Mouse (Mus musculus) hindbrain, embryonic 14.5 days (tissue): ENCODE measurements around the gene Tectb. TPM values are rescaled to one million over a fixed set of nuclear protein-coding genes. Genes with fewer than 3 reads are reported as not detected.

ENCODE experiments used
- ATAC-seq: fragments of 200-750 bp; cut with Nextera tagmentation; 2 replicates; pipeline ENCODE4 v1.8.0; 2017; ENCODE audit warnings: moderate number of reproducible peaks, mild to moderate bottlenecking, moderate TSS enrichment, moderate library complexity; ENCODE audit not compliant: low FRiP score
- DNase-seq: peaks from one replicate; pipeline ENCODE4 v3.0.0-alpha.2; 2015; ENCODE audit warnings: low spot score
- H3K27ac ChIP-seq: fragments of 300-500 bp; sonication (generic); 2 replicates; pipeline ENCODE4 v1.5.1; 2014; ENCODE audit warnings: mild to moderate bottlenecking, moderate library complexity
- H3K27me3 ChIP-seq: fragments of 300-500 bp; sonication (generic); 2 replicates; pipeline ENCODE4 v1.6.1; 2014; ENCODE audit warnings: mild to moderate bottlenecking, low read length, mixed read lengths; ENCODE audit not compliant: control insufficient read depth, insufficient read depth
- H3K36me3 ChIP-seq: fragments of 300-500 bp; sonication (generic); replicated peaks from 2 replicates; pipeline ENCODE4 v1.6.1; 2014; ENCODE audit not compliant: control insufficient read depth, insufficient read depth
- H3K4me1 ChIP-seq: fragments of 300-500 bp; sonication (generic); replicated peaks from 2 replicates; pipeline ENCODE4 v1.6.1; 2014; ENCODE audit warnings: antibody characterized with exemption, low read length, mixed read lengths; ENCODE audit not compliant: control insufficient read depth, insufficient read depth
- H3K4me2 ChIP-seq: fragments of 300-500 bp; sonication (generic); replicated peaks from 2 replicates; pipeline ENCODE4 v1.6.1; 2014; ENCODE audit warnings: mild to moderate bottlenecking, moderate library complexity
- H3K4me3 ChIP-seq: fragments of 300-500 bp; sonication (generic); replicated peaks from 2 replicates; pipeline ENCODE4 v1.5.1; 2014; ENCODE audit warnings: mild to moderate bottlenecking, low read length
- H3K9ac ChIP-seq: fragments of 300-500 bp; sonication (generic); 2 replicates; pipeline ENCODE4 v1.6.1; 2014
- H3K9me3 ChIP-seq: fragments of 300-500 bp; sonication (generic); 2 replicates; pipeline ENCODE4 v1.6.1; 2016; ENCODE audit warnings: low read length; ENCODE audit not compliant: control insufficient read depth
- WGBS: fragments of 180-500 bp; shearing (Covaris S2); extraction: QIAGEN DNeasy Blood & Tissue Kit; methylation state at CpG from one replicate; pipeline ENCODE4 v1.1.7; 2014; 5-methylcytosine and 5-hydroxymethylcytosine counted together
- polyA plus RNA-seq: library from polyadenylated mRNA; unstranded; fragments of >200 nt; fragmentation: Nextera tagmentation; extraction: Ambion mirVana; gene quantifications from 2 replicates; pipeline ENCODE4 v1.2.1, GENCODE M21; 2014

The Tectb gene
- 0.37 TPM in 1 of 2 replicates, not detected in the other for polyA plus RNA-seq

- H3K36me3 ChIP-seq: no peaks in the 10 kb centered on the region
Observed at GRCm38 (mm10) chr19:55180433-55180832, at the start of gene Tectb. Gene Tectb, plus strand, starts transcription at chr19:55180733.

GRCm38 (mm10) chr19:55131747-55132146, 48.8 kb upstream of the Tectb start:
- Histone ChIP-seq H3K9me3 (no peaks in the 10 kb centered on the region), H3K9ac (no peak overlapping the region), H3K27me3 (no peaks in the 10 kb centered on the region), H3K27ac (no peak overlapping the region), H3K36me3 (no peaks in the 10 kb centered on the region), H3K4me3 (no peak overlapping the region), H3K4me2 (no peak overlapping the region), H3K4me1 (no peaks in the 10 kb centered on the region)
- ATAC-seq: no peak
- WGBS: 37% methylated on average over 1 of the region's 1 CpGs
- no peak for DNase-seq

More at GRCm38 (mm10) chr19:55180433-55180832, at the start of gene Tectb:
- DNase-seq (no peak), ATAC-seq (no peak)
- 76% methylated on average over 5 of the region's 5 CpGs for WGBS
- Histone ChIP-seq H3K27ac (no peak within 1 kb of the TSS), H3K4me3 (no peak within 1 kb of the TSS), H3K4me1 (0 out of 2 replicates have a peak, but pooled peaks cover 7% of the 10 kb centered on the region), H3K27me3 (no peaks in the 10 kb centered on the region), H3K4me2 (no peak within 1 kb of the TSS), H3K9me3 (no peaks in the 10 kb centered on the region), H3K9ac (no peak within 1 kb of the TSS)

- Histone ChIP-seq H3K4me3 (no peak overlapping the region), H3K4me2 (no peak overlapping the region)
- WGBS: 82% methylated on average over 3 of the region's 3 CpGs
Observed at GRCm38 (mm10) chr19:55132476-55132875, 48.1 kb upstream of the Tectb start.

GRCm38 (mm10) chr19:55134521-55134920, 46.0 kb upstream of the Tectb start:
- H3K36me3 ChIP-seq: no peaks in the 10 kb centered on the region
- no peak overlapping the region for H3K9ac ChIP-seq
- WGBS: 81% methylated on average over 9 of the region's 9 CpGs
- H3K4me3 ChIP-seq: no peak overlapping the region
- H3K27me3 ChIP-seq: no peaks in the 10 kb centered on the region
- H3K4me1 ChIP-seq: peaks cover 4% of the 10 kb centered on the region; the same call in 1 of the 2 replicates
- H3K27ac ChIP-seq: no peak overlapping the region
- no peak for DNase-seq
- H3K4me2 ChIP-seq: no peak overlapping the region
- no peaks in the 10 kb centered on the region for H3K9me3 ChIP-seq
- ATAC-seq: no peak

More at GRCm38 (mm10) chr19:55132476-55132875, 48.1 kb upstream of the Tectb start:
- DNase-seq (no peak), ATAC-seq (no peak)
- H3K27ac ChIP-seq: no peak overlapping the region
- H3K36me3 ChIP-seq: no peaks in the 10 kb centered on the region
- H3K9ac ChIP-seq: no peak overlapping the region
- H3K4me1 ChIP-seq: peaks cover 4% of the 10 kb centered on the region; the same call in 1 of the 2 replicates
- H3K9me3 ChIP-seq: no peaks in the 10 kb centered on the region
- H3K27me3 ChIP-seq: no peaks in the 10 kb centered on the region

- H3K4me2 ChIP-seq: no peak overlapping the region
- 91% methylated on average over 3 of the region's 3 CpGs for WGBS
- DNase-seq (no peak), ATAC-seq (no peak)
- no peak overlapping the region for H3K27ac ChIP-seq
- no peak overlapping the region for H3K9ac ChIP-seq
- H3K9me3 ChIP-seq: no peaks in the 10 kb centered on the region
- H3K27me3 ChIP-seq: no peaks in the 10 kb centered on the region
- H3K4me3 ChIP-seq: no peak overlapping the region
- H3K36me3 ChIP-seq: no peaks in the 10 kb centered on the region
- peaks cover 4% of the 10 kb centered on the region; the same call in 1 of the 2 replicates for H3K4me1 ChIP-seq
Observed at GRCm38 (mm10) chr19:55135918-55136317, 44.6 kb upstream of the Tectb start.

GRCm38 (mm10) chr19:55136693-55137427, 43.7 kb upstream of the Tectb start:
- no peak for ATAC-seq

GRCm38 (mm10) chr19:55137884-55138283, 42.6 kb upstream of the Tectb start:
- Histone ChIP-seq H3K4me2 (no peak overlapping the region), H3K4me3 (no peak overlapping the region), H3K27me3 (no peaks in the 10 kb centered on the region), H3K27ac (no peak overlapping the region), H3K9ac (no peak overlapping the region), H3K4me1 (peaks cover 4% of the 10 kb centered on the region; the same call in 1 of the 2 replicates), H3K9me3 (no peaks in the 10 kb centered on the region), H3K36me3 (no peaks in the 10 kb centered on the region)
- WGBS: 13% methylated on average over 7 of the region's 7 CpGs
- DNase-seq: no peak
- peak; percentile 85; the same call in 1 of the 2 replicates for ATAC-seq

More at GRCm38 (mm10) chr19:55136693-55137427, 43.7 kb upstream of the Tectb start:
- no peaks in the 10 kb centered on the region for H3K27me3 ChIP-seq
- no peak overlapping the region for H3K9ac ChIP-seq
- H3K4me1 ChIP-seq: peaks cover 4% of the 10 kb centered on the region; the same call in 1 of the 2 replicates
- no peak overlapping the region for H3K4me2 ChIP-seq
- peak; percentile 52 for DNase-seq
- H3K9me3 ChIP-seq: no peaks in the 10 kb centered on the region
- 63% methylated on average over 4 of the region's 4 CpGs for WGBS
- H3K36me3 ChIP-seq: no peaks in the 10 kb centered on the region
- H3K4me3 ChIP-seq: no peak overlapping the region
- no peak overlapping the region for H3K27ac ChIP-seq

- Histone ChIP-seq H3K4me3 (no peak overlapping the region), H3K27me3 (no peaks in the 10 kb centered on the region), H3K9ac (no peak overlapping the region), H3K9me3 (no peaks in the 10 kb centered on the region), H3K36me3 (no peaks in the 10 kb centered on the region), H3K4me2 (no peak overlapping the region), H3K27ac (no peak overlapping the region), H3K4me1 (peaks cover 9% of the 10 kb centered on the region; the same call in 1 of the 2 replicates)
- ATAC-seq (no peak), DNase-seq (no peak)
- WGBS: 78% methylated on average over 7 of the region's 7 CpGs
Observed at GRCm38 (mm10) chr19:55138506-55138905, 42.0 kb upstream of the Tectb start.

- Histone ChIP-seq H3K9me3 (no peaks in the 10 kb centered on the region), H3K36me3 (no peaks in the 10 kb centered on the region), H3K4me2 (no peak overlapping the region), H3K27ac (no peak overlapping the region), H3K4me3 (no peak overlapping the region), H3K27me3 (no peaks in the 10 kb centered on the region), H3K4me1 (peaks cover 10% of the 10 kb centered on the region; the same call in 1 of the 2 replicates), H3K9ac (no peak overlapping the region)
- WGBS: 76% methylated on average over 7 of the region's 7 CpGs
- DNase-seq (no peak), ATAC-seq (no peak)
Observed at GRCm38 (mm10) chr19:55139301-55139700, 41.2 kb upstream of the Tectb start.
